Mouse (Mus musculus) lung, embryonic 14.5 days (tissue): ENCODE measurements at regions not wholly inside any gene's neighbourhood (a gene's known extent, or its start where the extent isn't known, plus 50 kb on each side); places are given as distances from the start of the nearest gene placed in this dataset.

ENCODE experiments used
- ATAC-seq: fragments of 200-750 bp; cut with Nextera tagmentation; 2 replicates; pipeline ENCODE4 v1.8.0; 2017; ENCODE audit warnings: mild to moderate bottlenecking, moderate TSS enrichment, moderate library complexity; ENCODE audit not compliant: insufficient read depth
- DNase-seq: peaks from one replicate; pipeline ENCODE4 v3.0.0-alpha.2; 2015
- H3K27ac ChIP-seq: fragments of 300-500 bp; sonication (generic); 2 replicates; pipeline ENCODE4 v1.5.1; 2014; ENCODE audit warnings: low read depth, mild to moderate bottlenecking, moderate library complexity
- H3K27me3 ChIP-seq: fragments of 300-500 bp; sonication (generic); 2 replicates; pipeline ENCODE4 v1.6.1; 2014; ENCODE audit warnings: low read length, control low read depth; ENCODE audit not compliant: insufficient read depth
- H3K36me3 ChIP-seq: fragments of 300-500 bp; sonication (generic); 2 replicates; pipeline ENCODE4 v1.6.1; 2014; ENCODE audit warnings: control low read depth; ENCODE audit not compliant: insufficient read depth
- H3K4me1 ChIP-seq: fragments of 300-500 bp; sonication (generic); 2 replicates; pipeline ENCODE4 v1.6.1; 2014; ENCODE audit warnings: antibody characterized with exemption, control low read depth; ENCODE audit not compliant: insufficient read depth
- H3K4me2 ChIP-seq: fragments of 300-500 bp; sonication (generic); 2 replicates; pipeline ENCODE4 v1.6.1; 2014; ENCODE audit warnings: mild to moderate bottlenecking
- H3K4me3 ChIP-seq: fragments of 300-500 bp; sonication (generic); 2 replicates; pipeline ENCODE4 v1.5.1; 2014; ENCODE audit warnings: low read depth, low read length
- H3K9ac ChIP-seq: fragments of 300-500 bp; sonication (generic); 2 replicates; pipeline ENCODE4 v1.6.1; 2014
- H3K9me3 ChIP-seq: fragments of 300-500 bp; sonication (generic); 2 replicates; pipeline ENCODE4 v1.6.1; 2016; ENCODE audit warnings: low read depth, low read length, control low read depth
- CTCF ChIP-seq: IDR thresholded peaks from 2 replicates; pipeline ENCODE4 v1.5.1; 2016; ENCODE audit warnings: antibody characterized with exemption, low read depth
- WGBS: fragments of 180-500 bp; shearing (Covaris S2); extraction: QIAGEN DNeasy Blood & Tissue Kit; methylation state at CpG from one replicate; pipeline ENCODE4 v1.1.7; 2014; 5-methylcytosine and 5-hydroxymethylcytosine counted together

DNA sequence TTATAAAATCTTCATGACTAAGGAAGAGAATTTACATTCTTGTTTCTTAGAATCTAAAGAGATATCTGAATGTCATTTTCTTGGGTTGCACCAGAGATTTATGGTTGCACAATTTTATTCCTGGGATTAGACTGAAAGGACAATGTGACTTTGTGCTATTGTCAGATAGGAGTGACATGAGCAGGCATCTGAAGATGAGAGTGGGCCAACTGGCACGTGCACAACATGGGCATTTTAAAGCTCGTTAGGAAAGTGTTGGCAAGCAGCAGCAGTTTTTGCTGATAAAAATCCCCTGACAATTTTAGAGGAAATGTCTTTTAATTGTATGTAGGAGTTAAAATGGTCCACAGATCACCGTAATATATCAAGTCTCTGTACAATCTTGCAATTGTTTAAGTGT, 178.9 kb upstream of the Tecrl start:
- H3K27me3 ChIP-seq, result no peaks in the 10 kb centered on the region
- no peaks in the 10 kb centered on the region for H3K9me3 ChIP-seq
- TF ChIP-seq CTCF, result no peak
- no peaks in the 10 kb centered on the region for H3K36me3 ChIP-seq
- 70% methylated on average over 3 of the region's 3 CpGs for WGBS
- H3K4me1 ChIP-seq, result no peaks in the 10 kb centered on the region
- H3K4me2 ChIP-seq, result no peak overlapping the region
- H3K27ac ChIP-seq, result no peak overlapping the region
- ATAC-seq (no peak), DNase-seq (no peak)
- H3K9ac ChIP-seq, result no peak overlapping the region
- H3K4me3 ChIP-seq, result no peak overlapping the region

DNA sequence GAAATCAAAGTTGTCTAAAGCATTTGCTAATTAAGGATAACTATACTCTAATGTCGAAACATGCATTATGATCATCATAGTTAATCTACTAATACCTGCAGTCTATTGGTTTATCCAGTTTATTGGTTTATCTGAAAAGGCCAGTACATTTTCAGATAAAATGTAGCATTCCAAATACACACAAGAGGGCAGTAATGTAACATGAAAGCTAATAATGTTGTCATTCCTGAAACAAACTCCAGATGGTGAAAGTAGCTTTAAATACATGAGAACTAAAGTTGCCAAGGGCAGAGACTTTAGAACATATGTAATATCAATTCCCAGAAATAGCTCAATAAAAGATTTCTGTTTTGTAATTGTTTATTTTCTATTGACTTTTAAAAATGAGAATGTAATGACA, 163.7 kb upstream of the Tecrl start:
- ATAC-seq (no peak), DNase-seq (peak; percentile 68)
- peak; percentile 55 for TF ChIP-seq CTCF
- Histone ChIP-seq H3K4me3 (no peak overlapping the region), H3K27ac (no peak overlapping the region), H3K9me3 (no peaks in the 10 kb centered on the region), H3K36me3 (no peaks in the 10 kb centered on the region), H3K27me3 (no peaks in the 10 kb centered on the region), H3K4me1 (no peaks in the 10 kb centered on the region), H3K9ac (no peak overlapping the region), H3K4me2 (no peak overlapping the region)
- 70% methylated on average over 1 of the region's 1 CpGs for WGBS

DNA sequence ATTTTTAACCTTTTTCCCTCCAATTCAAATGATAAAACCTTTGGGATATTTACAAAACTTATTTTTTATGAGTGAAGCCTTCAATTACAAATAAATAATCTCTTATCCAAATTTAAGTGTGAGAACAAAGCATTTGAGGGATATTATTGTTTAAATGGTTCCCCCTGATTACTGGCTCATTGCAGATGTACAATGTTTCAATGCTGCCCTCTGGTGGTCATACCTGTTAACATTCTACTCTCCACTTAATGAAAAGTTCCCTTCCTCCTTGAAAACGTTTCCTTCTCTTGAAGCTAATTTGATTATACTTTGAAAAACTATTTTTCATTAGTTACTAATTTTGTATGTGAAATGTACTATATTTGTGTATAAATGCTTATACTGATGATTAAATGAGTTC, 129.1 kb upstream of the Tecrl start:
- no peak overlapping the region for H3K4me2 ChIP-seq
- ATAC-seq (no peak; the same call in 1 of the 2 replicates), DNase-seq (peak; percentile 82)
- no peak overlapping the region for H3K27ac ChIP-seq
- WGBS, result 11% methylated on average over 1 of the region's 1 CpGs
- H3K4me3 ChIP-seq, result no peak overlapping the region
- no peaks in the 10 kb centered on the region for H3K36me3 ChIP-seq
- no peak overlapping the region for H3K9ac ChIP-seq
- H3K9me3 ChIP-seq, result no peaks in the 10 kb centered on the region
- no peaks in the 10 kb centered on the region for H3K4me1 ChIP-seq
- H3K27me3 ChIP-seq, result no peaks in the 10 kb centered on the region
- TF ChIP-seq CTCF, result peak; percentile 74

DNA sequence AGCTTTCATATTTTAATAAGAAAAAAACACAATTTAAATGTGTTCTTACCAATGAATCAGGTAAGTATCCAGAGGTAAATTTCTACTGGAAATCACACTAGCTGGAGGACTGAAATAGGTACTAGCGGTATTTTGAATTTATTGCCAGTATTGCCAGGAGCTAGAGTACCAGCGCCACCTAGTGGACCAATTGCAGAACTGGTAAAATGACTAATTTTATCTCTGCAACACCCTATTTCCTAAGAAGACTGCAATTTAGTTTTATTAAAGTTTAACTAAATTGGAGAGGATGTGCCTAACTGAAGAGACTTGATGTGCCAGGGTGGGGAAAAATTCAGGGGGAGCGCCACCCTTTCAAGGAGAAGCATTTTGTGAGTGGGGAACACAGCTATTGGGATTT, 85.3 kb upstream of the Tecrl start:
- ATAC-seq, result no peak
- TF ChIP-seq CTCF, result peak; percentile 88
- H3K4me3 ChIP-seq, result no peak overlapping the region
- H3K9me3 ChIP-seq, result no peaks in the 10 kb centered on the region
- no peaks in the 10 kb centered on the region for H3K27me3 ChIP-seq
- no peaks in the 10 kb centered on the region for H3K36me3 ChIP-seq
- DNase-seq, result peak; percentile 80
- no peak overlapping the region for H3K9ac ChIP-seq
- no peak overlapping the region for H3K27ac ChIP-seq
- no peak overlapping the region for H3K4me2 ChIP-seq
- 4% methylated on average over 3 of the region's 3 CpGs for WGBS
- no peaks in the 10 kb centered on the region for H3K4me1 ChIP-seq

DNA sequence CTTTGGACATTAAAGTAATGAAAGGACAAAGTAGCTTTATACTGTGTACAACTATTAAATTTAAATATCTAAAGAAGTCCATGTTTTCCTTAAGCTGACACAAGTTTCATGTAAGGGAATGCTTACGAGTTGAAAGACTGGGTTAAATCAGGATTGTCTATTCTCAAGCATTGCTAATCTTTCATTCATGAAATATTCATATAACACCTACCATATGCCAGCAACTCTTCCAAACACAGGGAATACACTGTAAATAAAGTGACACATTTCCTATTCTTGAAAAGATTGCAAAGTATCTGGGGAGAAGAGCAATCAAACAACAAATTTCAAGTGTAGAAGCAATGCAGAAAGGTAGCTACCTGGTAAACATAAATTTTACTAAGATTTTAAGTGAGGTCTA, 81.5 kb upstream of the Tecrl start:
- WGBS, result 71% methylated on average over 1 of the region's 1 CpGs
- no peak for TF ChIP-seq CTCF
- Histone ChIP-seq H3K4me1 (no peaks in the 10 kb centered on the region), H3K4me2 (no peak overlapping the region), H3K9ac (no peak overlapping the region), H3K27ac (no peak overlapping the region), H3K36me3 (no peaks in the 10 kb centered on the region), H3K4me3 (no peak overlapping the region), H3K9me3 (no peaks in the 10 kb centered on the region), H3K27me3 (no peaks in the 10 kb centered on the region)
- DNase-seq (no peak), ATAC-seq (no peak)

DNA sequence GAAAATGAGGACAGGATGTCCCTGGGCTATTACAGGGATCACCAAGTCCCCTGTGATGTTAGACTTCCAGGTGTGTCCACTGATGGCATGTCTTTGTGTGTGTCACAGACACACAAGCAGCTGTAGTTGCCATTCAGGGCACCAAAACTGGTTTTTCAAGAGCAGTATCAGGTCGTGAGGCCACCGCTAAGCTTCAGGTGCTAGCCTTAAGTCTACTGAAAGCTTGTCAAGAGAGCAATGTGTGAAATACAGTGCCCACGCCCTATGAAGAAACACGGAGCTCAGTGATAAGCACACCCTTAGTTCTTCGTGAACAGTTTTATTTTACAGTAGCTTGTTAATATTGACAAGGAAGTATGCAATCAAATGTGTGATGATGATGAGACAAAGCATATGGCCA, 66.7 kb upstream of the Tecrl start:
- no peak overlapping the region for H3K27ac ChIP-seq
- no peaks in the 10 kb centered on the region for H3K36me3 ChIP-seq
- H3K9me3 ChIP-seq, result no peaks in the 10 kb centered on the region
- H3K27me3 ChIP-seq, result no peaks in the 10 kb centered on the region
- DNase-seq (no peak), ATAC-seq (no peak)
- 37% methylated on average over 5 of the region's 5 CpGs for WGBS
- no peak overlapping the region for H3K9ac ChIP-seq
- H3K4me2 ChIP-seq, result no peak overlapping the region
- no peak for TF ChIP-seq CTCF
- H3K4me1 ChIP-seq, result no peaks in the 10 kb centered on the region
- H3K4me3 ChIP-seq, result no peak overlapping the region

DNA sequence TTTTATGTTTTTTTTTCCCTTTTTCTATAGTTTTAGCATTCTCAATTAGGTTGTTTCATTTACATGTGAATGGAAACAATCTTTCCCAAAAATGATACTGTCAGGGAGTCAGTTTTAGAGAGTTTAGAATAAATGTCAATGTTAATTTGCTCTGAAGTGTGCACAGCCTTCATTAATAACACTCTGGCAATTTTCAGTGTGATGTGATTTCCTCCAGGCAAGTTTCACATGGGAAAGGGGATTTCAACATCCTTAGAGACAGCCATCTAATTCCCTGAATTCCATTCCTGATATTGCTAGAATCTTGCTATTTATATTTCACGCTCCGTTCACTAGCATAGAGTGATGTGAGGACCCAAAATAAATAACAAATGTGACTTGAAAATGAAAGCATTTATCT, 55.2 kb upstream of the Tecrl start:
- TF ChIP-seq CTCF, result no peak
- H3K27ac ChIP-seq, result no peak overlapping the region
- no peak overlapping the region for H3K4me3 ChIP-seq
- ATAC-seq, result no peak
- H3K9ac ChIP-seq, result no peak overlapping the region
- no peaks in the 10 kb centered on the region for H3K9me3 ChIP-seq
- no peak overlapping the region for H3K4me2 ChIP-seq
- H3K27me3 ChIP-seq, result no peaks in the 10 kb centered on the region
- whole genome bisulfite sequencing, result 56% methylated on average over 2 of the region's 2 CpGs
- DNase-seq, result no peak
- H3K4me1 ChIP-seq, result no peaks in the 10 kb centered on the region
- H3K36me3 ChIP-seq, result no peaks in the 10 kb centered on the region
